Comparison of ENCODE assay signal across 8 mouse cellular contexts in genomic region chr19:61084149-61084940, GRCm38 (mm10). TPM values are rescaled to one million over a fixed set of nuclear protein-coding genes. Genes with fewer than 3 reads are reported as not detected.
DNase-seq lines count a peak whose midpoint lies in the region; ATAC-seq and TF ChIP-seq lines count a peak whose summit lies in the region.

No protein-coding gene starts in this region.

- TF ChIP-seq POLR2A in CH12.LX (IDR thresholded peaks at IDR 0.05; ENCODE audit: low read depth, low read length) = peak; percentile 34; the same call in 1 of the 2 replicates

- WGBS in forebrain, embryonic 12.5 days = 51% methylated on average over 4 of the region's 4 CpGs

- H3K27ac ChIP-seq in CH12.LX (ENCODE audit: insufficient read depth, low read depth) = peak overlapping the region; percentile 81
- no peak overlapping the region for H3K27ac ChIP-seq in forebrain, embryonic 12.5 days

- dilution Hi-C loops in CH12.LX (cut with MboI; ENCODE audit: extremely low pct_ligation_motif_present, extremely low pct_unique_long_range_greater_than_20kb, low sequenced_read_pairs) = no loop called here

- peak; percentile 66 for TF ChIP-seq EP300 in CH12.LX (IDR thresholded peaks at IDR 0.05; ENCODE audit: low read length)

- H3K9ac ChIP-seq in CH12.LX (ENCODE audit: insufficient read depth, low read depth) = no peak overlapping the region
- no peak overlapping the region for H3K9ac ChIP-seq in forebrain, embryonic 12.5 days

- no peak overlapping the region for H3K4me3 ChIP-seq in CH12.LX (replicated peaks in 1 of 3; ENCODE audit: low read depth in 2 of 3, low read length in 2 of 3, poor library complexity in 1 of 3)
- H3K4me3 ChIP-seq in forebrain, embryonic 12.5 days (replicated peaks) = no peak overlapping the region

- H3K36me3 ChIP-seq in CH12.LX (replicated peaks in 1 of 2; ENCODE audit: control insufficient read depth in 1 of 2, insufficient read depth in 1 of 2, low read length in 1 of 2) = peaks cover 17 to 83% of the 10 kb centered on the region in 2 experiments
- peaks cover 14% of the 10 kb centered on the region; the same call in 1 of the 2 replicates for H3K36me3 ChIP-seq in forebrain, embryonic 12.5 days (replicated peaks)

- in situ Hi-C loops in CH12.LX (cut with MboI; ENCODE audit: low pct_ligation_motif_present, low pct_unique_long_range_greater_than_20kb, low sequenced_read_pairs) = loop anchor here (5.0 kb wide), 1 partner anchor 197 kb away; the partner anchor contains the start of gene Grk5

- no peaks in the 10 kb centered on the region for H3K79me2 ChIP-seq in CH12.LX (replicated peaks; ENCODE audit: control insufficient read depth, extremely low read depth, insufficient read depth, poor library complexity, severe bottlenecking)

- peak; percentile 94 for DNase-seq in CH12.LX (ENCODE audit: extremely low read depth)
- peak; percentile 59 for DNase-seq in c-Kit-negative CD71-positive TER-119-positive erythroid progenitor cells, embryonic 14.5 days (ENCODE audit: low read depth, low spot score)
- DNase-seq in heart, postnatal 25 days (ENCODE audit: low spot score) = peak; percentile 69
- peak; percentile 94 for DNase-seq in layer of hippocampus, adult 11-12 months (ENCODE audit: low spot score)
- DNase-seq in lung, adult 18-20 months = peak; percentile 87 to 89
- DNase-seq in thymus, adult 18-20 months = peak; percentile 53 to 64

- H3K4me2 ChIP-seq in CH12.LX (ENCODE audit: insufficient read depth, low read depth, poor library complexity, severe bottlenecking) = no peak overlapping the region
- H3K4me2 ChIP-seq in forebrain, embryonic 12.5 days = no peak overlapping the region

- intact Hi-C loops in heart, postnatal 25 days (cut with DNase I) = loop anchor here (1.0 to 2.0 kb wide), 2 partner anchors 195 to 246 kb away; partner anchors contain the start of gene Grk5

- no peaks in the 10 kb centered on the region for H3K9me3 ChIP-seq in CH12.LX (replicated peaks; ENCODE audit: low read length)
- H3K9me3 ChIP-seq in forebrain, embryonic 12.5 days = no peaks in the 10 kb centered on the region

- ATAC-seq in forebrain, embryonic 12.5 days (ENCODE audit: low FRiP score) = peak; percentile 72; the same call in 1 of the 2 replicates
- peak; percentile 85 for ATAC-seq in neutrophil, adult 5-6 weeks (ENCODE audit: extremely low read depth, insufficient number of reproducible peaks, low FRiP score, poor library complexity, severe bottlenecking)

- no peaks in the 10 kb centered on the region for H3K27me3 ChIP-seq in CH12.LX (replicated peaks)
- H3K27me3 ChIP-seq in forebrain, embryonic 12.5 days = no peaks in the 10 kb centered on the region

- TF ChIP-seq RAD21 in CH12.LX (IDR thresholded peaks at IDR 0.05; ENCODE audit: low read depth, low read length) = no peak; the same call in none of the 2 replicates

- peaks cover 12 to 19% of the 10 kb centered on the region in 2 experiments for H3K4me1 ChIP-seq in CH12.LX (ENCODE audit: control insufficient read depth in 1 of 2, insufficient read depth in 2 of 2)
- H3K4me1 ChIP-seq in forebrain, embryonic 12.5 days = no peaks in the 10 kb centered on the region

- peak; percentile 95 to 98 for TF ChIP-seq CTCF in CH12.LX (conservative IDR thresholded peaks at IDR 0.05 in 1 of 2, IDR thresholded peaks at IDR 0.05 in 1 of 2; ENCODE audit: low read depth in 2 of 2, low read length in 2 of 2)

TF ChIP-seq in CH12.LX, 34 proteins besides CTCF, POLR2A, EP300 and RAD21:
- TF ChIP-seq MEF2A (IDR thresholded peaks at IDR 0.05; ENCODE audit: borderline replicate concordance, low read depth, low read length) = no peak
- TF ChIP-seq E2F4 (IDR thresholded peaks at IDR 0.05; ENCODE audit: insufficient replicate concordance, low read depth, low read length) = no peak
- no peak; the same call in 1 of the 2 replicates for TF ChIP-seq IRF4 (IDR thresholded peaks at IDR 0.05; ENCODE audit: low read depth, low read length)
- no peak for TF ChIP-seq SIN3A (IDR thresholded peaks at IDR 0.05; ENCODE audit: low read length)
- no peak for TF ChIP-seq ELF1 (IDR thresholded peaks at IDR 0.05; ENCODE audit: low read depth, low read length)
- TF ChIP-seq MYC (IDR thresholded peaks at IDR 0.05; ENCODE audit: low read depth, low read length) = peak; percentile 19; the same call in 1 of the 2 replicates
- TF ChIP-seq MAZ (IDR thresholded peaks at IDR 0.05; ENCODE audit: low read depth, low read length) = no peak
- TF ChIP-seq MAFK (IDR thresholded peaks at IDR 0.05; ENCODE audit: insufficient replicate concordance, low read length) = no peak
- no peak for TF ChIP-seq ZNF384 (IDR thresholded peaks at IDR 0.05; ENCODE audit: low read depth, low read length)
- TF ChIP-seq NRF1 (IDR thresholded peaks at IDR 0.05; ENCODE audit: low read depth, low read length) = peak; percentile 46; the same call in 1 of the 2 replicates
- no peak for TF ChIP-seq POLR2AphosphoS2 (IDR thresholded peaks at IDR 0.05; ENCODE audit: low read depth, low read length)
- no peak for TF ChIP-seq JUN (IDR thresholded peaks at IDR 0.05; ENCODE audit: insufficient read depth, low read depth, low read length)
- no peak for TF ChIP-seq USF1 (IDR thresholded peaks at IDR 0.05; ENCODE audit: low read depth, low read length)
- peak; percentile 39; the same call in 1 of the 2 replicates for TF ChIP-seq HCFC1 (IDR thresholded peaks at IDR 0.05; ENCODE audit: low read depth, low read length)
- TF ChIP-seq CHD2 (IDR thresholded peaks at IDR 0.05; ENCODE audit: low read length) = no peak
- TF ChIP-seq ZKSCAN1 (IDR thresholded peaks at IDR 0.05; ENCODE audit: borderline replicate concordance, low read depth, low read length) = no peak
- no peak for TF ChIP-seq UBTF (IDR thresholded peaks at IDR 0.05; ENCODE audit: low read depth, low read length)
- TF ChIP-seq KAT2A (IDR thresholded peaks at IDR 0.05; ENCODE audit: insufficient replicate concordance, low read length) = no peak
- TF ChIP-seq CHD1 (IDR thresholded peaks at IDR 0.05; ENCODE audit: low read depth, low read length) = no peak
- no peak for TF ChIP-seq GABPA (IDR thresholded peaks at IDR 0.05; ENCODE audit: insufficient replicate concordance, low read depth, low read length)
- TF ChIP-seq TCF12 (IDR thresholded peaks at IDR 0.05; ENCODE audit: low read depth, low read length) = no peak
- TF ChIP-seq NELFE (IDR thresholded peaks at IDR 0.05; ENCODE audit: low read depth, low read length) = no peak; the same call in 1 of the 2 replicates
- TF ChIP-seq ZMIZ1 (IDR thresholded peaks at IDR 0.05; ENCODE audit: low read depth, low read length) = no peak
- TF ChIP-seq USF2 (conservative IDR thresholded peaks at IDR 0.05; ENCODE audit: low read depth, low read length) = no peak
- TF ChIP-seq BHLHE40 (IDR thresholded peaks at IDR 0.05; ENCODE audit: low read depth, low read length) = no peak
- TF ChIP-seq MAX (IDR thresholded peaks at IDR 0.05; ENCODE audit: low read length) = peak; percentile 18; the same call in 1 of the 2 replicates
- no peak for TF ChIP-seq RCOR1 (conservative IDR thresholded peaks at IDR 0.05; ENCODE audit: low read depth, low read length)
- no peak for TF ChIP-seq JUND (conservative IDR thresholded peaks at IDR 0.05; ENCODE audit: low read depth, low read length)
- 0 out of 2 replicates have a peak, but pooled peaks have one; percentile 44 for TF ChIP-seq TBP (conservative IDR thresholded peaks at IDR 0.05; ENCODE audit: low read depth, low read length)
- peak; percentile 99 for TF ChIP-seq SMC3 (IDR thresholded peaks at IDR 0.05; ENCODE audit: low read depth, low read length)
- no peak for TF ChIP-seq MXI1 (IDR thresholded peaks at IDR 0.05; ENCODE audit: low read depth, low read length)
- TF ChIP-seq ETS1 (conservative IDR thresholded peaks at IDR 0.05; ENCODE audit: low read depth, low read length) = 0 out of 2 replicates have a peak, but pooled peaks have one; percentile 18
- peak; percentile 98 for TF ChIP-seq ZC3H11A (IDR thresholded peaks at IDR 0.05; ENCODE audit: low read depth, low read length)
- TF ChIP-seq PAX5 (IDR thresholded peaks at IDR 0.05; ENCODE audit: low read length) = no peak

RNA-seq across cellular contexts. Expression of gene Zfp950, which starts 56.3 kb away (rescaled TPM):
- total RNA-seq in CH12.LX (2012; rRNA removed) (6.1 and 6.7 TPM in 2 replicates), CH12.LX (2014; rRNA removed) (10.8 and 13.1 TPM in 2 replicates)
- polyA plus RNA-seq in CH12.LX (2012; ENCODE audit: insufficient read length, low read depth) = 9.4 and 11.1 TPM in 2 replicates
- 36.6 and 40.8 TPM in 2 replicates for polyA plus RNA-seq in forebrain, embryonic 12.5 days (2016; fragmentation: Nextera tagmentation; extraction: Ambion mirVana)
- 10 to 100 TPM; 15.1 to 17.8 TPM for total RNA-seq in heart, postnatal 25 days (2021)
- 63.4 and 84.0 TPM in 2 replicates for total RNA-seq in neutrophil, adult 5-6 weeks (2017)
